Mouse (Mus musculus) embryo, embryonic 10 days (tissue): Measurements from ENCODE around the gene Vps8.

Experiments
- DNase-seq: peaks from one replicate; pipeline ENCODE4 v3.0.0-alpha.2; 2015; ENCODE audit warnings: low spot score

The Vps8 gene

GRCm38 (mm10) chr16:21627248-21627647 lies 204.3 kb downstream of the Vps8 start:
- no peak for DNase-seq

- no peak for DNase-seq
Measured at GRCm38 (mm10) chr16:21628061-21628591, 205.2 kb downstream of the Vps8 start.

GRCm38 (mm10) chr16:21630614-21631013 lies 207.7 kb downstream of the Vps8 start:
- no peak for DNase-seq

GRCm38 (mm10) chr16:21631815-21632222 lies 208.9 kb downstream of the Vps8 start:
- no peak for DNase-seq

- no peak for DNase-seq
Measured at GRCm38 (mm10) chr16:21634460-21634859, 211.5 kb downstream of the Vps8 start.

- no peak for DNase-seq
Measured at GRCm38 (mm10) chr16:21636156-21636853, 213.4 kb downstream of the Vps8 start.

GRCm38 (mm10) chr16:21637201-21637819 lies 214.4 kb downstream of the Vps8 start:
- no peak for DNase-seq

GRCm38 (mm10) chr16:21640766-21641499 lies 218.0 kb downstream of the Vps8 start:
- no peak for DNase-seq

- DNase-seq: no peak
Measured at GRCm38 (mm10) chr16:21641944-21642343, 219.0 kb downstream of the Vps8 start.

- no peak for DNase-seq
Measured at GRCm38 (mm10) chr16:21642906-21643305, 220.0 kb downstream of the Vps8 start.

GRCm38 (mm10) chr16:21643621-21644041 lies 220.7 kb downstream of the Vps8 start:
- DNase-seq: no peak

- peak; percentile 46 for DNase-seq
Measured at GRCm38 (mm10) chr16:21644066-21644561, 221.2 kb downstream of the Vps8 start.

- DNase-seq: no peak
Measured at GRCm38 (mm10) chr16:21644574-21644973, 221.7 kb downstream of the Vps8 start.

- no peak for DNase-seq
Measured at GRCm38 (mm10) chr16:21645915-21646314, 223.0 kb downstream of the Vps8 start.

GRCm38 (mm10) chr16:21646496-21646895 lies 223.6 kb downstream of the Vps8 start:
- no peak for DNase-seq

- DNase-seq: no peak
Measured at GRCm38 (mm10) chr16:21648800-21649199, 225.9 kb downstream of the Vps8 start.

- no peak for DNase-seq
Measured at GRCm38 (mm10) chr16:21650289-21650688, 227.4 kb downstream of the Vps8 start.

GRCm38 (mm10) chr16:21651161-21651560 lies 228.2 kb downstream of the Vps8 start:
- no peak for DNase-seq

- no peak for DNase-seq
Measured at GRCm38 (mm10) chr16:21653151-21653550, 230.2 kb downstream of the Vps8 start.

GRCm38 (mm10) chr16:21654384-21654783 lies 231.5 kb downstream of the Vps8 start:
- DNase-seq: no peak

GRCm38 (mm10) chr16:21655291-21655690 lies 232.4 kb downstream of the Vps8 start:
- DNase-seq: no peak

GRCm38 (mm10) chr16:21655961-21656360 lies 233.0 kb downstream of the Vps8 start:
- no peak for DNase-seq
